Mouse (Mus musculus): ENCODE measurements at regions not wholly inside any gene's neighbourhood (a gene's known extent, or its start where the extent isn't known, plus 50 kb on each side); places are given as distances from the start of the nearest gene placed in this dataset.

DNA sequence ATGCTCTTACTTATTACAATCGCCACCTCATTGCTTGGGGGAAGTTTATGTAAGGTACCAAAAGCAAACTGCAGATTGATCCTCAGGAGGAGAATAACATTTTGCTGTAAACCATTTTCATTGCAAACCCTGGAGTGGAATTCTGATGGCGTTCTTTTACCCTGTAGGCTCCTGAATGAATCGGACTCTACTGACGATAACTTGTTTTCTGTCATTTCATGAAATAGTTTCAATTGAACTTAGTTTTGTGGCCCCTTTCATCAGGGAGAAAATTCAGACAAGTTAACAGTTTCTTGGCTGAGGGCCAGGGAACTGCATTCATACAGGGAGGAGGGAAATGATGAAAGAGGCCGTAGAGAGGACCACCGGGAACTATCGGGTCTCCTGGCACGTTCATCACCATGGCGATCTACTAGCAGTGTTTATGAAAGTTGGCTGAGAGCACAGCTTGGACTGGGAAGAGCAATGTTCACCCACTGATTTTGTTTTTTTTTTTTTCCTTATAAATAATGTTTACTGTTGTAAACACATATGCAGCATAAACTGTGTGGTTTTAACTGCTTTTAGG lies 266.7 kb downstream of the Stim2 start:
- no peak for TF ChIP-seq ZNF384 (IDR thresholded peaks at IDR 0.05; ENCODE audit: low read depth, low read length)
- TF ChIP-seq CHD2 (IDR thresholded peaks at IDR 0.05; ENCODE audit: low read depth, low read length): no peak
- no peak for TF ChIP-seq ZC3H11A (IDR thresholded peaks at IDR 0.05; ENCODE audit: borderline replicate concordance, low read depth, low read length)
